Comparison of ENCODE assay signal across 18 mouse cellular contexts in genomic region chr11:98581286-98582029, GRCm38 (mm10). TPM values are rescaled to one million over a fixed set of nuclear protein-coding genes. Genes with fewer than 3 reads are reported as not detected.
A peak's percentile ranks its signal among the peaks of the same experiment; 100 is the strongest.
DNase-seq lines count a peak whose midpoint lies in the region; ATAC-seq and TF ChIP-seq lines count a peak whose summit lies in the region.
"Had no signal": no experiment of that assay in that cellular context is flagged by ENCODE, and none has a peak within 500 bp of the region (broad histone marks: within the 10 kb centered on the region; RNA-seq: fewer than 3 reads in every experiment).

No protein-coding gene starts in this region.

- TF ChIP-seq CTCF in lung, embryonic 14.5 days (IDR thresholded peaks at IDR 0.05; ENCODE audit: low read depth), result no peak

- ATAC-seq in lung, embryonic 14.5 days (ENCODE audit: insufficient read depth), result no peak
- ATAC-seq in granulocyte monocyte progenitor cell, adult 5-6 weeks (replicated peaks; ENCODE audit: poor library complexity, severe bottlenecking), result peak; percentile 14; the same call in 1 of the 2 replicates
- peak; percentile 20; the same call in 1 of the 2 replicates for ATAC-seq in megakaryocyte, adult 5-6 weeks (ENCODE audit: poor library complexity, severe bottlenecking)

- no peak overlapping the region for H3K4me3 ChIP-seq in lung, embryonic 14.5 days (ENCODE audit: low read depth, low read length)
- H3K4me3 ChIP-seq: gastrocnemius, adult 2 months; limb, embryonic 15.5 days; midbrain, embryonic 12.5 days; neural tube, embryonic 12.5 days had no signal

- 69% methylated on average over 17 of the region's 17 CpGs for WGBS in lung, embryonic 14.5 days

- no peak for DNase-seq in lung, embryonic 14.5 days
- DNase-seq in lung, adult 18-20 months, result no peak
- peak; percentile 86 for DNase-seq in MEL-GATA-1-ER (ENCODE audit: extremely low read depth, low read depth)
- DNase-seq in layer of hippocampus, adult 18-20 months (ENCODE audit: low spot score in 2 of 2), result no peak
- no peak for DNase-seq in kidney, postnatal 10 days
- no peak for DNase-seq in kidney, postnatal 25 days
- DNase-seq: cerebellum, adult 11-12 months; gastrocnemius, adult 2 months; heart, postnatal 36 days; right cerebral cortex, postnatal 25 days; thymus, adult 2 months had no signal

- no peaks in the 10 kb centered on the region for H3K9me3 ChIP-seq in lung, embryonic 14.5 days (ENCODE audit: low read depth, low read length)
- H3K9me3 ChIP-seq: limb, embryonic 15.5 days; midbrain, embryonic 12.5 days; neural tube, embryonic 12.5 days had no signal

- H3K27ac ChIP-seq in lung, embryonic 14.5 days (ENCODE audit: low read depth), result no peak overlapping the region
- H3K27ac ChIP-seq: gastrocnemius, adult 2 months; midbrain, embryonic 12.5 days; neural tube, embryonic 12.5 days had no signal

- 0 out of 2 replicates have a peak overlapping the region, but pooled peaks have one; percentile 33 for H3K4me2 ChIP-seq in lung, embryonic 14.5 days
- H3K4me2 ChIP-seq: limb, embryonic 15.5 days; midbrain, embryonic 12.5 days; neural tube, embryonic 12.5 days had no signal

- 0 out of 2 replicates have a peak, but pooled peaks cover 3% of the 10 kb centered on the region for H3K4me1 ChIP-seq in lung, embryonic 14.5 days (ENCODE audit: insufficient read depth)

- no peak overlapping the region for H3K9ac ChIP-seq in lung, embryonic 14.5 days
- H3K9ac ChIP-seq: limb, embryonic 15.5 days; midbrain, embryonic 12.5 days; neural tube, embryonic 12.5 days had no signal

- H3K36me3 ChIP-seq in lung, embryonic 14.5 days (ENCODE audit: insufficient read depth), result peaks cover 30% of the 10 kb centered on the region

- no peaks in the 10 kb centered on the region for H3K27me3 ChIP-seq in lung, embryonic 14.5 days (ENCODE audit: insufficient read depth, low read length)
- H3K27me3 ChIP-seq: CH12.LX; limb, embryonic 15.5 days; midbrain, embryonic 12.5 days; neural tube, embryonic 12.5 days had no signal

RNA-seq across cellular contexts. Expression of gene Ormdl3, which starts 5.7 kb away (rescaled TPM):
- 6.6 and 6.9 TPM in 2 replicates for polyA plus RNA-seq in lung, embryonic 14.5 days (2014; fragmentation: Nextera tagmentation; extraction: Ambion mirVana)
- total RNA-seq in granulocyte monocyte progenitor cell, adult 5-6 weeks (2014; fragmentation: Nextera tagmentation), result 5.9 and 7.3 TPM in 2 replicates
- 7.7 and 8.6 TPM in 2 replicates for total RNA-seq in granulocyte monocyte progenitor cell, adult 5-6 weeks (2017)
- 5.1 and 7.8 TPM in 2 replicates for total RNA-seq in megakaryocyte, adult 5-6 weeks (2015)
- 6.3 and 8.8 TPM in 2 replicates for total RNA-seq in megakaryocyte, adult 5-6 weeks (2017)
- total RNA-seq in layer of hippocampus, adult 18-20 months (2021), result 10 to 100 TPM; 59.2 to 60.6 TPM

RNA-seq across cellular contexts. Expression of gene Lrrc3c, which starts 16.6 kb away (rescaled TPM):
- not detected in 2 replicates for polyA plus RNA-seq in lung, embryonic 14.5 days (2014; fragmentation: Nextera tagmentation; extraction: Ambion mirVana)
- not detected in 2 replicates for total RNA-seq in granulocyte monocyte progenitor cell, adult 5-6 weeks (2014; fragmentation: Nextera tagmentation)
- total RNA-seq in granulocyte monocyte progenitor cell, adult 5-6 weeks (2017), result not detected in 2 replicates
- not detected in 2 replicates for total RNA-seq in megakaryocyte, adult 5-6 weeks (2015)
- total RNA-seq in megakaryocyte, adult 5-6 weeks (2017), result not detected in 2 replicates
- not detected for total RNA-seq in layer of hippocampus, adult 18-20 months (2021)
- total RNA-seq: CH12.LX; gastrocnemius, adult 2 months; heart, postnatal 36 days; layer of hippocampus, adult 8-10 months had no signal
- polyA plus RNA-seq: limb, embryonic 15.5 days; midbrain, embryonic 12.5 days; neural tube, embryonic 12.5 days; thymus, adult 2 months had no signal

RNA-seq across cellular contexts. Expression of gene Zpbp2, which starts 30.6 kb away (rescaled TPM):
- polyA plus RNA-seq in lung, embryonic 14.5 days (2014; fragmentation: Nextera tagmentation; extraction: Ambion mirVana), result 0.57 TPM in 1 of 2 replicates, not detected in the other
- total RNA-seq in granulocyte monocyte progenitor cell, adult 5-6 weeks (2014; fragmentation: Nextera tagmentation), result 1.6 TPM in 1 of 2 replicates, not detected in the other
- not detected in 2 replicates for total RNA-seq in granulocyte monocyte progenitor cell, adult 5-6 weeks (2017)
- total RNA-seq in megakaryocyte, adult 5-6 weeks (2015), result 0.34 and 5.4 TPM in 2 replicates
- total RNA-seq in megakaryocyte, adult 5-6 weeks (2017), result 0.81 TPM in 1 of 2 replicates, not detected in the other
- total RNA-seq in layer of hippocampus, adult 18-20 months (2021), result not detected
- total RNA-seq: gastrocnemius, adult 2 months; heart, postnatal 36 days had no signal
- polyA plus RNA-seq: neural tube, embryonic 12.5 days had no signal

RNA-seq across cellular contexts. Expression of gene Ikzf3, which starts 35.6 kb away (rescaled TPM):
- polyA plus RNA-seq in lung, embryonic 14.5 days (2014; fragmentation: Nextera tagmentation; extraction: Ambion mirVana), result 0.14 and 0.32 TPM in 2 replicates
- 0.15 TPM in 1 of 2 replicates, not detected in the other for total RNA-seq in granulocyte monocyte progenitor cell, adult 5-6 weeks (2014; fragmentation: Nextera tagmentation)
- total RNA-seq in granulocyte monocyte progenitor cell, adult 5-6 weeks (2017), result not detected in 2 replicates
- total RNA-seq in megakaryocyte, adult 5-6 weeks (2015), result 6.0 and 9.9 TPM in 2 replicates
- total RNA-seq in megakaryocyte, adult 5-6 weeks (2017), result 6.6 and 11.0 TPM in 2 replicates
- not detected for total RNA-seq in layer of hippocampus, adult 18-20 months (2021)
- total RNA-seq: layer of hippocampus, adult 8-10 months had no signal

RNA-seq across cellular contexts. Expression of gene Gm12355, which starts 44.0 kb away (rescaled TPM):
- 1.2 and 1.4 TPM in 2 replicates for polyA plus RNA-seq in lung, embryonic 14.5 days (2014; fragmentation: Nextera tagmentation; extraction: Ambion mirVana)
- total RNA-seq in granulocyte monocyte progenitor cell, adult 5-6 weeks (2014; fragmentation: Nextera tagmentation), result 1.6 and 1.8 TPM in 2 replicates
- 4.8 and 9.5 TPM in 2 replicates for total RNA-seq in granulocyte monocyte progenitor cell, adult 5-6 weeks (2017)
- total RNA-seq in megakaryocyte, adult 5-6 weeks (2015), result 5.5 and 7.0 TPM in 2 replicates
- total RNA-seq in megakaryocyte, adult 5-6 weeks (2017), result 1.8 and 3.3 TPM in 2 replicates
- 10 to 100 TPM; 11.6 to 11.8 TPM for total RNA-seq in layer of hippocampus, adult 18-20 months (2021)
- polyA plus RNA-seq: thymus, adult 2 months had no signal

Comparison
In these comparisons a context has a peak if more than half of its experiments do, and no peak if none do; other contexts are left out.
1. RNA of gene Ormdl3, which starts 5.7 kb away (total RNA-seq): 59.2 to 60.6 TPM in layer of hippocampus, adult 18-20 months; 5.1 to 8.8 TPM in megakaryocyte, adult 5-6 weeks and 5.9 to 8.6 TPM in granulocyte monocyte progenitor cell, adult 5-6 weeks; every median in the first group is over 4 times any median in the second.